Mouse (Mus musculus): ENCODE measurements at regions not wholly inside any gene's neighbourhood (a gene's known extent, or its start where the extent isn't known, plus 50 kb on each side); places are given as distances from the start of the nearest gene placed in this dataset.

DNA sequence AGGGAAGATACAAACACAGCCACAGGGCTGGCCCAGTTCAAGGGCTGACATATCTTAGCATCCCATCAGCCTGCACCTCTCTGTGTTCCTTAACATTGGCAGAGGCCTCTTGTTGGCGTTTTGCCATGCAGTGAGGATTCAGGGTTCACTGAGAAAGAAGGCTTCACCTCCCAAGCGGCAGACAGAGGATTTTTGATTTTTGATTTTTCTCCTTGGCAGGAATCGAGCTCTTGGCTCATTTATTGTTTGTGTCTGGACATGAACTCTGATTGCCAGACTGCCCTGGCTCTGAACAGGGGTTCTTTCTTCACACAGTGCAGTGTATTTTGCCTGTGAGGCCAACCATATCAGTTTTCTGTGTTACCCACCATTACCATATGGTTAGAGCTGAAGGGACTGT is 259.9 kb upstream of the Dcn start:
- DNase-seq (ENCODE audit: low spot score in 2 of 2), result peak; percentile 27 to 45

DNA sequence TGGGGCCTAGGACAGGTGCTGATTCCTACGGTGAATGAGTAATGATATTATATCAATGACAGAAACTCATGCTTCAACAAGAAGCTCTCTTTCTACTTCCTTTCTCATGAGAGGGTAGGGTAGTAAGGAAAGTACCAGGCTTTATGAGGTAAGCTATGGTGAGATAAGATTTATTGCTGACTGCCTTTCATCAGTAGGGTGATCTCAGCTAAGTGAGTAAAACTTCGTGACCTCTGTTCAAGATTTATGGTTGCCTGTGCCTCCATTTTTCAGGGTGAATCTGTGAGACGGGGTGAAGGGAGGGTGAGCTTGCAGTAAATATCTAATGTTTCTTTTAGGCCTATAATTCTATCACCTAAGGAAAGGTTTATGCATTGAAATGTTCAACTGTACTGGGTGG is 259.0 kb upstream of the Dcn start:
- no peak for DNase-seq (ENCODE audit: low spot score in 2 of 2)

DNA sequence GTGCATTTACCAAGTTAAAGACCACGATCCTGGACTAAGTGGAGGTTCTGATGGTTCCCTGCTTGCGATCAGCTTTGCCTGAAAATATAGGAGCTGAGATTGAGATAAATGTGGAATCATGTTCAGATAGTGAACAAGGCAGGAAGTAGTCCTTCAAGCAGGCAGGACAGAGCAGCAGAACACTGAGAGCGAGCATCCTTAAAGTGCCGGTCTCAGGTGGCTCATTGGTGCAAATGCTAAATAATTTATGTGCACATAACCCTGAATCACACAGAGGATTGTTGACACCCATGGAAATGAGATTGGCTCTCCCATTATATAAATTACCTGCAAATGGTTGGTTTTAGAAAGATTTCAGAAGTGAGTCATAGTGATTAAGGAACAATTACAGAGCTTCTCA is 243.8 kb upstream of the Dcn start:
- DNase-seq (ENCODE audit: low spot score in 2 of 2), result no peak

DNA sequence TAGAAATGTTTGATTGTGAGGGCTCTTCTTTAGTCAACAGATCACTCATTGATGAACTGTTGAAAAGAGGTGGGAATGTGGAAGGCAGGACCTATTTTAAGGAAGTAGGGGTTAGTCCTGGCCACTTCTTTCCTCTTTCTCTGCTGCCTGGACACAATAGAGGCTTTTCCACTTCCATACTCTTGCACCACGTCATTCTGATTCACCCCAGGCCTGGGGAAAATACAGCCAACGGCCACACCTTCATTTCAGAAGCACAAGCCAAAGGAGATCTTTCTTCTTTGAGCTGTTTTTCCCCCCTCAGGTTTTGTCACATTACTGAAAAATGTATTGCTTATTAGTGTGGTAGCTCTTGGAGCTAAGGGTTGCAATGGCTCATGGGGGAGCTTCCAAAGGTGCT is 237.9 kb upstream of the Dcn start:
- DNase-seq (ENCODE audit: low spot score in 2 of 2), result no peak

DNA sequence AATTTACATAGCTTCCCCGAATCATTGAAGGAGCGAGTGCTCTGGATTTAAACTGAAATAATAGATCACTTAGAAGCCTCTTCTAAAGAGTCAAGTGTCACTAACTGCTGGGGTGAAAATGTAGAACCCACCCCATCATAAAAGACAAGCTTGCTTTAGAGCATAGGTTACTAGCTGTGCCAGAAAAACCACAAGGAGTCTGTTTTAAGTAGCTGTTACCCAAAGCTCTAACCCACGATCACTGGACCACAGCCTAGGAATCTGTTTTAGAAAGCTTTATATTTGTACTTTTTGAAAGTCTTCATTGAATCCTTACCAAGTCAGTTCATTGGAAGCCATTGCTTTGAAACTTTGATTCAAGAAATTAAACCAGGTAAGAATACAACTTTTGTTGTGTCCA is 233.7 kb upstream of the Dcn start:
- no peak for DNase-seq (ENCODE audit: low spot score in 2 of 2)

DNA sequence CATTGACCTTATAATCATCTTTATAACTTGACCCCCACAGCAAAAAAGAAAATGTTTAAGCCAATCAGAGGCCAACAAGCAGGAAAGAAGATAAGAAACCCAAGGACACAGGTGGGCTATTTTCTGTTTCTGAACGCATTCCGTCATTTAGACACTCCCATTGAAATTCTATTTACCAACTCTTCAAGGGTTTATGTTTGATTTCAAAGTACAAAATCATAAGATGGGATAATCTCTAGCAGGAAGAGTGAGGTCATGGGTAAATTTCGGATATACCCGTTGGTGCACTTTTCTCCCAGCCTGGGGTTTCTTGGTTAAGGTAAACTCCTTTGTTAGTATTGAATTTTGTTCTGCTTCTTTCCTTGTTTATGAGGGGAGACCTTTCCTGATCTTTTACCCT is 230.9 kb upstream of the Dcn start:
- no peak for DNase-seq (ENCODE audit: low spot score in 2 of 2)

DNA sequence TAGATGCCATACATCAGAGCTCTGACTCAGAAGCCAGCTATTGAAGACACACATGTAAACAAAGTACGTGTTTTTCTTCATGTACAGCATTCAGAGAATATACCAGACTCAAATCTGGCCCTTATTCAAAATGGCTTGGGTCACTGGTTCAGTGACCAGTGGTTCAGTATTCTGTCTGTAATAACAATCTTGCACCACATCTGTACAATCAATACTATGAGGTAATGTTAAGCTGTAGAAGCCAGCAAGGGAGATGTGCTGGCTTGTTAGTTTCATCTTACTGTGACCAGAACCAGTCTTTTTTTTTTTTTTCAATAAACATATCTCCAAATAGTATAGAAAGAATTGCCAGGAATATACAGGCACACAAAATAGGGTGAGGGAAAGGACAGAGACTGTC is 229.6 kb upstream of the Dcn start:
- DNase-seq (ENCODE audit: low spot score in 2 of 2), result no peak

DNA sequence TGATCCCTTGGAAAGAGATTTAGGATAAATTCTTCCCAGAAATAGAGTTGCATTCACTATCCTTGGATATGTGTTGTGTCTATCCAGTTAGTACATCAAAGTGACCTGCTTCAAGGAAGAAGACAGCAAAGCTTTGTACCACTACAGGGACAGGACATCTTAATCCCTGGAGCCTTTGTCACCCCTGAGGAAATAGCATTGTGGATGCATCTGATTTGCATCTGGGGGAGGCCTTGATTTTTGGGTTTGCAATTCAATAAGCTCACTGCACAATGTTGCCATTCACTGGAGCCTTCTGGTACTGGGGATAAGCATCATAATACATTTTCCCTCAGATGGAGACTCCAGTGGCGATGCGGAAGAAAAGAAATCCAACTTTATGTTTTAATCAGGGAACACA is 229.2 kb upstream of the Dcn start:
- no peak for DNase-seq (ENCODE audit: low spot score in 2 of 2)

DNA sequence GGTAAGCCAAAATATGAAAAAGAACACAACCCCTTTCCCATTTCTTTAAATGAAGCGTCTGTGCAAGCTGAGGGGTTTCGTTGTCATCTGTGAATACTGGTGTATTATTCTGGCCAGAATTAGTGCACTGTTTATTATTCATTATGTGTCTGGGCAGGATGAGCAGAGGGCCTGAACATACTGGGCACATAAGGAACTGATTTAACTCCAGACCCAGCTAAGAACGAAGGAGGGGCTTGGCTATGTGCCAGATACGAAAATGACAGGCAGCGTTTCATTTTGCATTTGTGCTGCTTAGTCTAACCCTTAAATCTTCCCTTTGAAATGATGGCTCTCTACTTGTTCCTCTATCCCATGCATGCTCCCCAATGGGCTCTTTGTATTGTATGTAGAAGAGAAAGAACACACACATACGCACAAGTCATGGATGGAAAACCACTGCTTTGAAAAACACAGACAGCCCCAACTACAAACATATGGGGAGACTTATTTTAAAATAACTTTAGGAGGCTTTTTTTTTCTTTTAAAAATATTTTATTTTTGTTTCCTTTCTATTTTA is 213.4 kb upstream of the Dcn start:
- peak; percentile 12 to 34 for DNase-seq (ENCODE audit: low spot score in 2 of 2)

DNA sequence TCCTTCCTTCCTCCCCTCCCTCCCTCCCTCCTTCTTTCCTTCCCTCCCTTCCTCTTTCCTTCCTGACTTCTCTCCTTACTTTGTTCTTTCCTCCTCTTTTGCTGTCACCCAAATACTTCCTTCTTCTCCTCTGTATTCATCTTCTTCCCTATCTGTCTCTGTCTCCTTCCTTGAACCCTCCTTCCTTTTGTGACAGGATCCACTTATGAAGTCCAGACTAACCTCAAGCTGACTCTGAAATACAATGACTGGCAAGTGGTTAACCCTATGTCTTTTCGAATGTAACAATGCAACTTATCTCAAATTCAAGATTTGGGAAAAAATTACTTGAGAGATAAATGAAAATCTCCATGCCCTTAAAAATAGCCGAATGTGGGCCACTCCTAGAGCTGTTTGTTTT is 197.0 kb upstream of the Dcn start:
- no peak for DNase-seq (ENCODE audit: low spot score in 2 of 2)

DNA sequence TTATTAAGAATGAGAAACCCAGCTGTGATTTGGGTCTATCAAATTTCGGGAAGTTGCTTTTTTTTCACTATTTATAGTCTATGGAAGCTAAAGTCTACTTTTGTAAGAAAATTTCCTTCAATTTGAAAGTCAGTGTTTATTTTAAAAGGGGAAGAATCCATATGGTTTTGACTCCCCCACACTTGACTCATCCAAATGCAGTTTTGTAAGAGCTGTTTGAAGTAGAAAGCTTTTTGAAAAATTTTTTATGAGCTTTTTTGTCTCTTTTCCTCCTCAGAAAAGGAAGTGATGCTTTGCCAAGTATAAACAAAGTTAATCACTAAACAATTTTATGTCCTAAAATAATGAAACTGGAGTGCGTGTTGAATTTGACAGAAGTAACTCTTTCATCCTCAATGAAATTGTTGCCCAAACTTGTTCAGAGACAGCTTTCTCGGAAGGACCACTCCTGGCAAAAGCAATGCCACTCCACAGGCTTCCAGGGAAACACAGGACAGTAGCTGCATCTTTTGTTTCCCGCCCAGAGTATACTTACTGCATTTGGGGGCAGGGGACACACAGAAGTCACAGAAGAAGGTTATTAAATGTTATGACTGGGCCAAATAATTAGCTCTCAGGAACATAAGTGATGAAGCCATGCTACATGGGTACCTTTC is 196.4 kb upstream of the Dcn start:
- no peak for DNase-seq (ENCODE audit: low spot score in 2 of 2)

DNA sequence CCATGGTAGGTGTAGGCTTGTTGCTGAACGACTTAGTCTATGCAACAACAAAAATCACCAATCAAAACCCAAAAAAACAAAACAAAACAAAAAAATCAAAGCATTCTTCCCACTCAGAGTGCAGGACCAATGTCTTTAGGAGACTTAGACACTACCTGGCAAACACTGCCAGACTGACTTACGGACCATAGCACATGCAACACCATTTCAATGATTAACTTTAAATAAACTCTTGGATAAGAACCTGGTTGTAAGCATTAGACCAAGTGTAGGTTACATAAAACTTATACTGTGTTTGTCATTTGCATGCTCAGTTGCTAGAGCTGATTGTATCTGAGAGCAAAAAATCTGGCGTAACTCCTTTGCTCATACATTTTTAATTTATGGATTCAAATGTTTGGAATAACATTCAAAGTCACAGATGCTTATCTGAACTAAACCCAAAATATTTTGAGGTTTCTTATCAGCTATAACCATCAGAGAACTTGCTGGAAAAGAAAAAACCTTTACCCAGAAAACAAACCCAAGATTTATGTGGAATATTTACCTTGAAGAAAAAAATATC is 174.5 kb upstream of the Dcn start:
- no peak for DNase-seq (ENCODE audit: low spot score in 2 of 2)

DNA sequence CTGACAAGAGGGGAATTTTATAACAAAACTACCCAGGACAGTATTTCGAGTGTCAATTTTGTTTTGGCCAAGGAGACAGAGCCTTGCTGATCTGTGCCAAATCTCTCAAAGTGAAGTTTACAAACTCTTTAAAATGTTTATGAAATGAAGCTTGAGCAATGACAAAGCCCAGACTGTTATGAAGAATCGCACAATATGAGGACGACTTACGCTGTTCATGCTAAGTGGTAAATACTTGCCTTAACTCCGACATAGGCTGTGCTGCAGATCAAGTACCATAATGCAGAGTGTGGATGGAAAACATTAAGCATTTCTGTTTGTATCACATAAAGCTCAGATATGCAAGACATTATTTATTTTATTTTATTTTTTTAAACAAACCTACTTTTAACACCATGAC is 169.8 kb upstream of the Dcn start:
- no peak for DNase-seq (ENCODE audit: low spot score in 2 of 2)

DNA sequence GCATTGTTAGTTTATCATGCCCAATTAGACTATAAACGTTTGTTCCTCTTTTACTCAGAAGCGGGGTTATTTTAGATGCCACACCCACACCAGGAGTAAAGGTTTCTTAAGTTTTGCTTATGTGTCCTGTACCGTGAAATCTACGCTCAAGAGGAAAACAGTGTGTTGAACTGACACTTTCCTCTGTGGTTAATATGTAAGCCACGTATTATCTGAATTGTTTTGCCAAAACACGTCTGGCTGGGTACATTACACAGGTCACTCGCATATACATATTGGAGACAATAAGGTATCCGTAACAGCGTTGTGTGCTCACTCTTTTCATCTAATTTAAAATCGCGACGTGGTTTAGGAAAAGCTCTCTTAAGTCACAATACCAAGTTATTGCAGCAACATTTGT is 166.9 kb upstream of the Dcn start:
- DNase-seq (ENCODE audit: low spot score in 2 of 2), result peak; percentile 10 to 17

DNA sequence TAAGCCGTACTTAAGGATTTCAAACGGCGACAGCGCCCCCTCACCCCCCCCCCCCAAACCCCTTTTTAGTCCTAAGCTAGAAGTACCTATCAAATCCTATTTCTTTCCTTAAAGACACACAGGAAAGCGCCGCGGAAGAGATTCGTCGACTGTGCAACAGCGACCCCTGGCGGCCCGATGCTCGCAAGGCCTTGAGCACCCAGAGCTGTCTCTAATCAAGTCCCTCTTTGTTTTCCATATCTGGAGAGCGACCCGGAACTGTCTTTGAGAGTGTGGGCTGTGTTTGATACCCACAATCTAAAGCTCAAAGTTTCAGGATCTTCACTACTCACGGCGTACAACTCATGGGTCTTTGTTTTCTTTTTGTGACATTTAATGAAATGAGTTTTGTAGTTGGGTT is 166.4 kb upstream of the Dcn start:
- DNase-seq (ENCODE audit: low spot score in 2 of 2), result peak; percentile 97

DNA sequence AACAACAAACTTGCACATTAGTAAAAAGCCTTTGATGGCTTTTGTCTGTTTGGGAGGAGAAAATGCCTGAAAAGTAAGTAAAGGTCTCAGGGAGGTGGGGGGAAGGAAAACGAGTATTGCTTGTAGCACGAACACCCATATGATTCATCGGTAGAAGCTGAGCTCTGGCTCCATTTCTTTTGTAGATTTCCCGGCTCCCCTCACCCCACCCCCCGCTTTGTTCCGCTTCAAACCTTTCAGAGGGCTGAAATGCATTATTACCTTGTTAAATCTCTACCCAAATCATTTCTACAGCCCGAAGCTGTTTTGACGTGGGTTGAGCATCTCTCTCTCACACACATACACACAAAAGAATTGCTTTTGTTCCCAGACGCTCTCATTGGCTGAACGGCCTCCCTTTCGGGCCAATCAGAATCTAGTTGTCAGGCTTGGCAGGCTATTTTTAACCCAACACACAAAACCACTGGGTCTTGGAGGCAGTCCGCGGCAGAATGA is 166.0 kb upstream of the Dcn start:
- DNase-seq (ENCODE audit: low spot score in 2 of 2), result peak; percentile 81 to 84

DNA sequence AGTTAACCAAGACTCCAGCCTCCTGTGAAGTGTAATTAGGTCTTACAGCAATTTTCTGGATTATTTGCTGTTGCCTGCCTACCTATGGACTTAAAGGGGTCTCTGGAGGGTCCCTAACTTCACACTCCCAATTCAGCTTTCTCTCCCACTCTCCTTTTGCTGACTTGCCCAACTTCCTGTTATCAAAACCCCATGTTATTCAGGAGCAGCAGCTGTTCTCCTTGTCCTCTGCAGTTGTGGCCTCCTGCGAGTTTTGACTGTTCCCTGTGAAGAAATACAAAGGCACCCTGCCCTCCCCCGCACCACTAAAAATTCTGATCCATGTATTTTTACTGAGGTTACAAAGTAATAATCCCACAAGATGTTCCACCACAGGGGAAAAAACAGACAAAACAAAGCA is 146.8 kb upstream of the Dcn start:
- DNase-seq (ENCODE audit: low spot score in 2 of 2), result no peak

DNA sequence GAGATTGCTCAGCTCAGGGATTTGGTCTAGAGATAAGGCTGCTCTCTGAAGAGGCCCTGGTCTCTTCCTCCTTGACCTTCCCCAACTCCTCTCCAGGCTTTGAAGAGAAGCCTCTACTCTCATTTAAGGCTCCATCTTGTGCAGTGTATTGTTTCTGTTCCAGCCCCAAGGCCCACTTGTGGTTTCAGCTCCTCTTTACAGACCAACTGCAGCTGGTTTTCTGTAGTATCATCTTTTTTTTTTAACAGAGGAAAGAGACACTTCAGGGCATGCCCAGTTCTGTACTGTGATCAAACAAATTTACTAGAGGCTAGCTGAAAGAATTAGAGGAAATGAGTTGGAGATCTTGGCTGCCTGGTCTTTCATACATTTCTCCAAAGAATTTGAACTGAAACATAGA is 145.4 kb upstream of the Dcn start:
- DNase-seq (ENCODE audit: low spot score in 2 of 2), result no peak

DNA sequence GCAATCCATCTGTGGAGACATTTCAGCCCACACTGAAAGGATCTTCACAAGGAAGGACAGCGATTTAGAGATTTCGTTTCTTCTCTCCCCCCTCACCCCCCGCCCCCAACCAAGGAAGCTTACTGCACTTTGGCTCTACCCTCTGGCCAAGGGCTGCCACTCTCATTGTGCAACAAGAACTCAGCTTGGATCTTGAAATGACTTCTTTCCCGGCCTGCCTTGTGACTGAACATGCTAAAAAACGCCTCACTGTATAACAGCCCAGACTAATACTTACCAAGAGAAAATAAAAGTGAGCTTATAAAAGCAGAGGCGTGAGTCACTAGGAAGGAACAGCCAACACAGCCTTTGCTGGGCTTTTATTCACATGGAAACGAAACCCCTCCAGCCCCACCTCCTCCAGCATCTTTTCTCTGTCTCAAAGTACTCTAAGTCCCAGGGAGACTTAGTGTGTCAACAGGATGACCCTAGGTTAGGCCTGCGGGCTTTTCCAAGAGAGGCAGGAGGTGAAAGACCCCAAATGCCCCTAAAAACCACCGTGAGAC is 144.7 kb upstream of the Dcn start:
- DNase-seq (ENCODE audit: low spot score in 2 of 2), result no peak

DNA sequence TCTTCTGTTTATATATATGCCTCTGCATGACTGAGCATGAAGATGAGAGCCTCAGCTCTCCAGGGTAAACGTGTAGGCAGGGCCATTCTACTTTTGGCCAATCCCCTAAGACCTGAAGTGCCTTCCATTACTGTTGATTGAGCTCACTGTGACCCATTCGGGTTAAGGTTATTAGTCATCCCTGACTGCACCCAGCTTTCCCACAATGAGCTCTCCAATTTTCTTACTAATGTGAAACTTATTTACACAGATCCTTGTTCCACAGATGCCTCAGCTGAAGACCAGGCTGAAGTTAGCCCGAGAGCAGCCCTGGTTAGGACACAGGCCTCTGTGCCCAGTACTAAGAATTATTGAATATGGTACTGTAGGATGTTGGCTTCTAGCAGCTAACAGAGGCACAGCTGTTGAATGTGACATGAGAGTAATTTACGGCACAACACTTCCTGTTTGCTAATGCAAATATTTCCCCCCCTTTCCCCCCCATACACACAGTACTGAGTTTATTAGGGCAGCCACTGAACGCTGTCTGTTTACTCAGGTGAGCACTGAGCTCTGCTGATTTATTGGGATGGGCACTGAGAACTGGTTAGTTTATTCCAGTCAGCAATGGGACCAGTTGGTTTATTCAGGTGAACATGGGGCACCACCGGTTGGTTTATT is 141.2 kb upstream of the Dcn start:
- DNase-seq (ENCODE audit: low spot score in 2 of 2), result no peak

DNA sequence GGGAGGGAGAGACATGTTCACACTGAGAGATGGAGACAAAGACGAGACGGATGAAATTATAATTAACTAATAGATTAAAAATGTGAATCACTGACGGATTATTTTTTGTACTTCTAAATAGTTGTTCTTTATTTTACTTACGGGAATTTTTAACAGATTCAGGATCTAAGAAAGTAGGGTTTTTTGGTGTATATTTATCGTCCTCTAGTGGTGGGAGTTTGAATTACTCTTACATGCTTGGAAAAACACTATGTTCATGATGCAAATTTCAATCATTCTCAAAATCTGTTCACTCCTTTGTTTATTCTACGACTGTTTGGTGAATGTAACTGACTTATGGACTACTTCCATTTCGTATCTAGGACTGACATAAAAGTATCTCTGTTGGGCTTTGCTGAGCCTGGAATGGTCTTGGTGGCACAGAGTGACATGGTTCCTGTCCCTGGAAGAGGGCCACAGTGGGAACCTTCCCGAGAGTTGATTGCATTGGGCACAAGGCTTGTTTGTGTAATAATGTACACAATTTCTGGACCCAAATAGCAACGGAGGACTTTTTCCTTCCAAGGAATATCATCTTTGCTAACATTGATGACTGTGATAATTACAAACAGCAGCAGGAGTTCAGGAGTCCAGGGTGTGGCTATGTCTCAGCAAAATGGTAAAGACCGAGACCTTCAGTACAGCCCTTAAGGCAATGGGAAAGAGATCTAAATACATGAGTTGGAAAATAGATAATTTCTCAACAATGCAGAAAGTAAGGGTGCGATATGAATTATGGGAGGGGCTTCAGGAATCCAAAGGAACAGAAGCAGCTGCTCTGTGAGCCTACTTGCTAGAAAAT is 139.3 kb upstream of the Dcn start:
- DNase-seq (ENCODE audit: low spot score in 2 of 2), result no peak

Measured in layer of hippocampus, postnatal 10 days (tissue).